Mouse (Mus musculus) spleen, adult 2 months (tissue): ENCODE measurements around the gene Zdhhc1.

Experiments
- CTCF ChIP-seq: fragments of 200-500 bp; IDR thresholded peaks from 2 replicates; pipeline ENCODE4 v1.5.1; 2011; ENCODE audit warnings: mild to moderate bottlenecking, inconsistent platforms; ENCODE audit not compliant: insufficient read depth, insufficient read length, insufficient replicate concordance; ENCODE audit errors: extremely low read depth
- POLR2A ChIP-seq: fragments of 200-500 bp; IDR thresholded peaks from 2 replicates; pipeline ENCODE4 v1.6.1; 2011; ENCODE audit warnings: low read depth, low read length, inconsistent platforms

- TF ChIP-seq CTCF (no peak), POLR2A (no peak)
Observed at GRCm38 (mm10) chr8:105483212-105484029, 13.3 kb downstream of the Zdhhc1 start.
